Mouse (Mus musculus): ENCODE data around the gene Neurl3.
A peak's percentile ranks its signal among the peaks of the same experiment; 100 is the strongest.

Neurl3 gene

DNA sequence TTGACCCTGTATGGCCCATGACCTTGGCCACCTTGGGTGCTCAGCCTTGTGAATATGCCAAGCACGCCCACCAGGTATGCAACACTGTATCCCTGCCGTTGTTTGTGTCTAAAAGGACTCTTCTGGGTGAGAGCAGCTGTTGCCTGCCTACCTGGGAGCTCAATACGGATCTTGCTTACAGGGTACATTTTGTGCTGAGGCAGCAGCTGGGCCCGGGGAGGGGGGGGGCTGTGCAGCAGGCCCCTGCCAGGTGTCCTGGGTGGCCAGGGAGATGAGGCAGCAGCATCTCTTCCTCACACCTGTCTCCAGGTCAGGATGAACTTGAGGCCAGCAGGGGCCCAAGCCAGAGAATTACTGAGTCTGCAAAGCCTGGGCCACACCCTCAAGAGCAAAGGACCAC lies 23.6 kb upstream of the Neurl3 start:
- DNase-seq (ENCODE audit: low spot score in 2 of 2): no peak

GRCm38 (mm10) chr1:36296466-36297149 lies 22.1 kb upstream of the Neurl3 start:
- no peak for DNase-seq (ENCODE audit: low spot score in 2 of 2)

DNA sequence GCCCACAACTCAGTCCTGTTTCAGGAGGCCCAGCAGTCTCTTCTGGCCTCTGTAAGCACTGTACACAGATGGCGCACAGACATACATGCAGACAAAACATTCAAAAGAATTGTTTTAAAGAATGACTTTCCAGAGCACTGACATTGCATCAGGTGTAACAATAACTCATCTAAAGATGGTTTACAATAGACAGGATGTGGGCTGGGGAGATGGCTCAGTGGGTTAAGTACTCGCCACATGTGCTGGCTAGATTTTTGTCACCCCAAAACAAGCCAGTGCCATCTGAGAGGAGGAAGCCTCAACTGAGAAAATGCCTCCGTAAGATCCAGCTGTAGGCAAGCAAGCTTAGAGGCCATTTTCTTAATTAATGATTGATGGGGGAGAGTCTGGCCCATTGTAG lies 19.9 kb upstream of the Neurl3 start:
- DNase-seq (ENCODE audit: low spot score in 2 of 2): no peak

GRCm38 (mm10) chr1:36293470-36293869 lies 19.0 kb upstream of the Neurl3 start:
- no peak for DNase-seq (ENCODE audit: low spot score in 2 of 2)

DNA sequence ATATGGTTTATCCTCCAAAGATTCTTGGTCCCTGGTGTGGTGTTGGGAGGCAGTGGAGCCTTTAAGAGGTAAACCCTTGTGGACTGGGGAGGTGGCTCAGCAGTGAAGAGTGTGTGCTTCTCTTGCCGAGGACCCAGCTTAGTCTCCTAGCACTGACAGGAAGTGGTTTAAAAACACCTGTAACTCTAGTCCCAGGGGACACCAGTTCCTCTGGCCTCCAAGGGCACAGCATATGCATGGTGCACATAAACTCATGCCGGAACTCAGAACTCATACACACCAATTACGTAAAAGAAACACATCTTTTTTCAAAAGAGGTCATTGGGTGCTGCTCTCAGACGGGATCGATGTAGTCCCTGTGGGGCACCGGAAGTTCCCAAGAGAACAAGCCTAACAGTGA lies 7.4 kb upstream of the Neurl3 start:
- DNase-seq (ENCODE audit: low spot score in 2 of 2): no peak

DNA sequence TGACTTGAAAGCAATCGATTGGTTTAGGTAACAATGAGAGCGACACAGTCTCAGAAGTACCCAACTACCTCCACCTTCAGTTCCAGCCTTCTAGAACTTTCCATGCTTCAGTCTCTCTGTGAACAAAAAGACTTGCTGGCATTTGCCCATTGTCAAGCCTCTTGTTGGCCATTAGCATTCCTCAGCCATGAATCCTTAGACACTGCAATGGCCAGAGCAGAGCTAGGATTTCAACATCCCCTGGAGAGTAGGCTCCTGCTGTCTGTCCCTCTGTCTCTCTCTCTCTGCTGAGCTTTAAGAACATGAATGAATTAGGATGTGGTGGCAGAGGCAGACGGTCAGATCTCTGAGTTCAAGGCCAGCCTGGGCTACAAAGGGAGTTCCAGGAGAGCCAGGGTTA lies 6.5 kb upstream of the Neurl3 start:
- DNase-seq (ENCODE audit: low spot score in 2 of 2): no peak

GRCm38 (mm10) chr1:36279202-36279601 lies 4.7 kb upstream of the Neurl3 start:
- peak in 1 of 2 experiments; percentile 79 for DNase-seq (ENCODE audit: low spot score in 2 of 2)

GRCm38 (mm10) chr1:36277267-36278060 lies 3.0 kb upstream of the Neurl3 start:
- DNase-seq (ENCODE audit: low spot score in 2 of 2): peak in 1 of 2 experiments; percentile 80

- DNase-seq (ENCODE audit: low spot score in 2 of 2): no peak
Measured at GRCm38 (mm10) chr1:36275635-36276389, 1.3 kb upstream of the Neurl3 start.

DNA sequence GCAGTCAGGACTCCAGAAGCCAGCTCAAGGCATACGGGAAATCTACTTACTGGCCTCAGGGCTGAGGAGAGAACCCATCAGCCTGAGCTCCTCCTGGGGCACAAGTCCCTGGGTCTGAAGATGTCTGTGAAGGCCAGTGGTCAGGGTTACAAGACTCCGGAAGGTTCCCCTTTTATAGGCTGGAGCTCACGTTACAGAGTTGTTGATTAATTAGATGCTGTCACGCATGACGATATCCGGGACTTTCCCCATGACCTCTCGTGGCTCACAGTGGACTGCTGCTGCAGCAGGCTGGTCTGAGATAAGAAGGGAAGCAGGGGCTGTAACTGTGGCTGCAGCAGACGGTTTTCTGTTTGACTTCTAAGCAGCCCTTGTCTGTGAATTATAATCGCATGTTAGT lies 1.2 kb downstream of the Neurl3 start:
- DNase-seq (ENCODE audit: low spot score in 2 of 2): no peak

- no peak for DNase-seq (ENCODE audit: low spot score in 2 of 2)
Measured at GRCm38 (mm10) chr1:36272546-36272945, 1.9 kb downstream of the Neurl3 start.

- DNase-seq (ENCODE audit: low spot score in 2 of 2): no peak
Measured at GRCm38 (mm10) chr1:36271516-36272230, 2.8 kb downstream of the Neurl3 start.

DNA sequence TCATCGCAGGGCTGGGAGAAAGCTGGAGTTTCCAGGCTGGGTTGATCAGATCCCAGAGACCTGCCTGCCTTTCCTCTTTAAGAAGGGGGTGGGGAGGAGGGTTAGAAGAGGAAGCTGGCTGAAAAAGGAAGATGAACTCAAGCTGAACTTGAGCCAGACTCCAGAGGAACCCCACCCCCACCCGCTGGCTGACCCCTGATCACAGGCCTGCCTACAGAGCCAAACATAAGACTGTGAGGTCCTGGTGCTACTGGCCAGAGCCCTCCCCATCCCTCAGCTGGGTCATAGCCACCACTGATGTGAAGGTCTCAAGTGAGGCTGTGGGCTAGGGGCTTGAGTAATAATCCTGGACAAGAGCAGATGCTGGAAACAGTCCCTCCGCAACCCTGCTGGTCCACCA lies 3.8 kb downstream of the Neurl3 start:
- no peak for DNase-seq (ENCODE audit: low spot score in 2 of 2)

GRCm38 (mm10) chr1:36269121-36269795 lies 5.2 kb downstream of the Neurl3 start:
- no peak for DNase-seq (ENCODE audit: low spot score in 2 of 2)

DNA sequence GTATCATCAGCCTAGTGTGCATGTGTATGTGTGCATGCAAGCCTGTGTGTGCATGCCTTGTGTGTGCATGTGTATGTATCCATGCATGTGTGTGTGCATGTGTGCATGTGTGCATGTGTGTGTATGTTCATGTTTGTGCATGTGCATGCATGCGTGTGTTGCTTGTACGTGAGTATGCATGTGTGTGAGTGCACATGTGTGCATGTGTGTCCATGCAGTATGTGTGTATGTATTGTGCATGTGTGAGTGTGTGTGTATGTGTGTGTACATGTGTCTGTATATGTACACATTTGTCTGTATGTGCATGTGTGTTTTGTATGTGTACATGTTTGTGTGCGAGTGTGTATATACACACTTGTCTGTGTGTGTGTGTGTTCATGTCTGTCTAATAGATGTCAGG lies 6.9 kb downstream of the Neurl3 start:
- DNase-seq (ENCODE audit: low spot score in 2 of 2): no peak

DNA sequence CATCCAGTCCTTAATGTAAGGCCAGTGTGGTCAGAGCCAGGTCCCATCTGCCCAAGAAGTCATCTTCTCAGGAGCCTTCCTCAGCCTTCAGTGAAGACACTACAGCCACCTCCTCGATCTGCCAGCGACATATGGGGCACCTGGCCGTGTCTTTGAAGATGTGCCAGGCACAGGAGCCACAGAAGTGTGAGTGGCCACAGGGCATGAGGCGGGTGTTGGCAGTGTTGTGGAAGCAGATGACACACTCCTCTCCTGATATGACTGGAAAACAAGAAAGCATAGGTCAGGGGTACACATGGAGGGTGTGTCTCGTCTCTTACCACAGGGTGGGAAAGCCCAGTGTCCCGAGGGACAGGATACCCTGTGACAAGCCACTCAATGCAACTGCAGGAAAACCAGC lies 8.2 kb downstream of the Neurl3 start:
- no peak for DNase-seq (ENCODE audit: low spot score in 2 of 2)

DNA sequence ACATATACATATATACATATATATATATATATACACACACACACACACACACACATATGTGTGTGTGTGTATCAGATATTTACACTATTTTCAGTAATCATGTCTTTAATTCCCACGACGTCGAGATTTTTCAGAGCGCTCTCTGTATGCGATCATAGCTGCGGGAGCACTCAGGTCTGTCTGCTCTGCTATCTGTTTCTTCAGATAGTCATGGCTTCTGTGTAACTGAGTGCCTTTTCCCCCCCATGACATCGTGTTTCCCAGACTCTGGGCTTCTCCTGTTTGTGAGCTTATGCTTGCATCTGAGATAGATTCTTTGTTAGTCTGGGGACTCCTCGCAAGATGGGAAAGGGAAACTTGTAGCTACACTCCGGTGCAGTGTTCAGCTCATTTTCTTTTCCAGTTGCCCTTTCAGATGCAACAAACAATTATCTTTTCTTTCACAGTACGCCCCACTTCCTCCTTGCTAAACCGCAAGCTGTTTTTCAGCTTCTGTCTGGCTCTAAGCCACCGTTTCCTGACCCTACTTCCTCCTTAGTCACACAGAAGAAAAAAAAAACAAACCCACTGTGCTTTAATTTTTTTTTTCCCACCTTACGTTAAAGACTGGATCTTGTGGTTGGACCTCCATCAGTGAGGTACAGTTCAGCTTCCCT lies 10.5 kb downstream of the Neurl3 start:
- peak in 1 of 2 experiments; percentile 27 for DNase-seq (ENCODE audit: low spot score in 2 of 2)

DNA sequence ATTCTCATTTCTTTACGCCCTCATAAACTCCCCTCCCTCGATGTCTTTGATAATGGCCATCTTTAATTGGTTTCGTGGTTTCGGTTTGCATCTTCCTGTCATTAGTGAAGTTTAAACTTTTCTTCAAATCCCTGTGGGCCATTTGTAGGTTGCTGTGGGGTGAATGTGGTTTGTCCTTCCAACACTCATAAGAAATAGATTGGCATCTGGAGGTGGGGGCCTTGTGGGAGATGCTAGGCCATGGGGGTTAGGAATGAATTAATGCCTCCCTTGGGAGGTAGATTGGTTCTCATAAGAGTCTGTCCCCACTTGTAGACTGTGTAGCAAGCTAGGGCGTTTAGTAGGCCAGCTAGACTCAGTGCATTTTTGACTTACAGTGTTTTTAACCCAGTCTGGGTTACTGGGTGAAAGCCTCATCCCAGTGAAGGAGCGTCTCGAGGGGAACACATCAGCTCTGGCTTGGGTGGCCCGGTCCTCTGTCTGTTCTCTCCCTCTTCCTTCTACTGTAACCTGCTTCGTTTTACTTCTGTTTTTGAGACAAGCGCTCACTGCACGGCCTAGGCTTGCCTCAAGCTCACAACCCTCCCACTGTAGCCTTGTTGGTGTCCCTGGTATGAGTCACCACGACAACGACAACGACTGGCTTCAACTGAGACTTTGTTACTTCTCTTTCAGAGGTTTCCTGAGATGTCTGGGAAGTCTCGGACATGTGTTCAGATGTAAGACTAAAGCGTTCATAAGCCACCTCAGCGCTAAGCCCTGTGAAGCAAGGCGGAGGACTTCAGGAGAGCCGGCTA lies 12.6 kb downstream of the Neurl3 start:
- DNase-seq (ENCODE audit: low spot score in 2 of 2): peak in 1 of 2 experiments; percentile 11

GRCm38 (mm10) chr1:36260418-36260817 lies 14.1 kb downstream of the Neurl3 start:
- DNase-seq (ENCODE audit: low spot score in 2 of 2): no peak

DNA sequence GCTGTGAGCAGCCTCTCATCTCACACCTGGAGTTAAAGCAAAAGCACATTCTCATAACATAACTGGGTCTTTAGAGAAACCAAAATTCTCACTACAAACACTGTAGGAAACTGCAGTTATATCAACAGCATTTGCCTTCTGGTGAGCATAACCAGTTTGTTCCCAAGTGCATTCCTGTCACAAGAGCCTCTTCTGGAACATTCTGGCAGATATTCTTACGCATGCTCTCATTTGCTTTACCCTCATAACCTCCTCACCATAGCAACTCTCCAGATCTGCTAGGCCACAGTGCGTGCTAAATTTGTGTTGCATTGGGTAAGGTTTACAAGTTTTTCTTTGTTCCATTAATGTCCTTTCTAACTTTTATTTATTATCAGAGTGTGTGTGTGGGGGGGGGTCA lies 15.2 kb downstream of the Neurl3 start:
- DNase-seq (ENCODE audit: low spot score in 2 of 2): no peak
